Mouse (Mus musculus) embryonic facial prominence, embryonic 10.5 days (tissue): ENCODE data around the gene Tns1. TPM values are rescaled to one million over a fixed set of nuclear protein-coding genes. Genes with fewer than 3 reads are reported as not detected.
A peak's percentile ranks its signal among the peaks of the same experiment; 100 is the strongest.

Experiments used
- DNase-seq: peaks from one replicate; pipeline ENCODE4 v3.0.0-alpha.2; 2017; ENCODE audit warnings: low spot score
- H3K27ac ChIP-seq: fragments of 300-500 bp; sonication (generic); replicated peaks from 2 replicates; pipeline ENCODE4 v1.5.1; 2016; ENCODE audit warnings: mild to moderate bottlenecking
- H3K27me3 ChIP-seq: fragments of 300-500 bp; sonication (generic); replicated peaks from 2 replicates; pipeline ENCODE4 v1.6.1; 2016; ENCODE audit warnings: low read depth, mild to moderate bottlenecking; ENCODE audit not compliant: poor library complexity, severe bottlenecking
- H3K36me3 ChIP-seq: fragments of 300-500 bp; sonication (generic); replicated peaks from 2 replicates; pipeline ENCODE4 v1.6.1; 2016; ENCODE audit warnings: mild to moderate bottlenecking, moderate library complexity
- H3K4me1 ChIP-seq: fragments of 300-500 bp; sonication (generic); 2 replicates; pipeline ENCODE4 v1.6.1; 2016
- H3K4me3 ChIP-seq: fragments of 300-500 bp; sonication (generic); 2 replicates; pipeline ENCODE4 v1.5.1; 2016; ENCODE audit warnings: mild to moderate bottlenecking, moderate library complexity
- H3K9me3 ChIP-seq: fragments of 300-500 bp; sonication (generic); 2 replicates; pipeline ENCODE4 v1.6.1; 2016; ENCODE audit warnings: mild to moderate bottlenecking
- WGBS: fragments of 180-500 bp; shearing (Covaris S2); methylation state at CpG from one replicate; pipeline ENCODE4 v1.1.7; 2016; 5-methylcytosine and 5-hydroxymethylcytosine counted together
- polyA plus RNA-seq: library from polyadenylated mRNA; unstranded; fragments of >200 nt; fragmentation: Nextera tagmentation; extraction: Ambion mirVana; gene quantifications from 2 replicates; pipeline ENCODE4 v1.2.1, GENCODE M21; 2016

The Tns1 gene
- polyA plus RNA-seq, 1 experiment from 2014 or later: 27.4 TPM

GRCm38 (mm10) chr1:73946701-73947100 lies 177.5 kb downstream of the Tns1 start:
- 0 out of 2 replicates have a peak overlapping the region, but pooled peaks have one; percentile 3 for H3K27ac ChIP-seq
- H3K27me3 ChIP-seq: no peaks in the 10 kb centered on the region
- 76% methylated on average over 7 of the region's 7 CpGs for WGBS
- no peak overlapping the region for H3K4me3 ChIP-seq
- DNase-seq: no peak
- peaks cover 27% of the 10 kb centered on the region for H3K36me3 ChIP-seq
- H3K4me1 ChIP-seq: peaks cover 46% of the 10 kb centered on the region
- no peaks in the 10 kb centered on the region for H3K9me3 ChIP-seq

- 42% methylated on average over 3 of the region's 3 CpGs for WGBS
- peak overlapping the region; percentile 30; the same call in 1 of the 2 replicates for H3K27ac ChIP-seq
Measured at GRCm38 (mm10) chr1:73944393-73944792, 179.9 kb downstream of the Tns1 start.

DNA sequence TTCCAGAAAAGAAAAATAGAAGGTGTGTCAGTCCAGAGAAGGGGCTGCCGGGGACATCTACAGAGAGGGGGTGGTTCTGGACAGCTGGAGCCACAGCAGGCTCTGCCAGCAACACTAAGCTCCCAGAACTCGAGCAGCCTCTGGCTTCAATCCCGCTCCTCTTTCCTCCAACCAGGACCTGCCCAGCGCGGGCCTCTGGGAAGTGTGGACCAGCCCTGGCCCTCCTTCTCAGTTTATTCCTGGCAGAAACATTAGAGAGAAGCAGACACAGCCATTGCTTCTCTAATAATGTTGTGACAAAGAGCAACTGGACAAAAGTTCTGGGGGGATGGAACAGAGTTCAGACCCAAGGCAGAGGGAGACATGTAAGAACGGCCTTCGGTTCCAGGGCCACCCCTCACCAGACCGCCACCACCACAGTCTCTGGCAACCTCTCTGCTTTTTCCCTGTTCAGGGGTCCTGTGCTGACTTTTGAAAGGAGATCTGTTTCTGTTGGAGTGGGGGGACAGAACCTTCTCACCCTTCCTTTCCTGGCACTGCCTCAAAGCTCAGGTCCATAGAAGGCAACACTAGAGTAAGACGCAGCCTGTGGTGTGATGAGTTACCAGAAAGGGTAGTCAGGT lies 180.5 kb downstream of the Tns1 start:
- 85% methylated on average over 9 of the region's 9 CpGs for WGBS
- DNase-seq: no peak

More at GRCm38 (mm10) chr1:73944393-73944792, 179.9 kb downstream of the Tns1 start:
- H3K36me3 ChIP-seq: peaks cover 10% of the 10 kb centered on the region
- H3K9me3 ChIP-seq: no peaks in the 10 kb centered on the region
- H3K4me3 ChIP-seq: no peak overlapping the region
- no peak for DNase-seq
- H3K4me1 ChIP-seq: peaks cover 48% of the 10 kb centered on the region
- no peaks in the 10 kb centered on the region for H3K27me3 ChIP-seq

DNA sequence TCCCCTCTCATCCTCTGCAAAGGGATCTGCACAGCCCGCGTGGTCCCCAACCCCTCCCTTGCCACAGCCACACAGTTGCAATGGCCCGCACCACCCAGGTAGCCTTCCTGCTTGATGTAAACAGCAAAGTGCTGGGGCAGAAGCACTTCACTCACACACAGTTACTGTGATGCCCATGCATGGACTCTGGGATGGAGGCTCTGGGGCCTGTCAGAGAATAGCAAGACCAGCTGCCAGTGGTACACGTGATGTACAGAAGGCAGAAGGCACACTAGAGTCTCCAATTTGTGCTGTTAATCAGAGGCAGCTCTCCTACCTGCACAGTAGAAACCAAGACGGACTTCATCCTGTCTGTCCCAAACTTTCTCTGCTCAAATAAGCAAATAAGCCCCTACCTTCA lies 181.0 kb downstream of the Tns1 start:
- WGBS: 87% methylated on average over 5 of the region's 5 CpGs
- Histone ChIP-seq H3K4me1 (peaks cover 41% of the 10 kb centered on the region), H3K27ac (0 out of 2 replicates have a peak overlapping the region, but pooled peaks have one; percentile 31), H3K4me3 (no peak overlapping the region), H3K27me3 (no peaks in the 10 kb centered on the region), H3K9me3 (no peaks in the 10 kb centered on the region), H3K36me3 (peaks cover 10% of the 10 kb centered on the region)
- DNase-seq: no peak

More for the DNA sequence above, 180.5 kb downstream of the Tns1 start:
- H3K36me3 ChIP-seq: peaks cover 10% of the 10 kb centered on the region
- H3K9me3 ChIP-seq: no peaks in the 10 kb centered on the region
- H3K4me3 ChIP-seq: no peak overlapping the region
- peaks cover 45% of the 10 kb centered on the region for H3K4me1 ChIP-seq
- 0 out of 2 replicates have a peak overlapping the region, but pooled peaks have one; percentile 31 for H3K27ac ChIP-seq
- no peaks in the 10 kb centered on the region for H3K27me3 ChIP-seq

- H3K9me3 ChIP-seq: no peaks in the 10 kb centered on the region
- H3K4me1 ChIP-seq: peaks cover 45% of the 10 kb centered on the region
- no peak overlapping the region for H3K4me3 ChIP-seq
- DNase-seq: peak; percentile 43
- no peaks in the 10 kb centered on the region for H3K27me3 ChIP-seq
- peaks cover 12% of the 10 kb centered on the region for H3K36me3 ChIP-seq
- H3K27ac ChIP-seq: peak overlapping the region; percentile 66
- 45% methylated on average over 2 of the region's 2 CpGs for WGBS
Measured at GRCm38 (mm10) chr1:73942243-73942642, 182.0 kb downstream of the Tns1 start.

DNA sequence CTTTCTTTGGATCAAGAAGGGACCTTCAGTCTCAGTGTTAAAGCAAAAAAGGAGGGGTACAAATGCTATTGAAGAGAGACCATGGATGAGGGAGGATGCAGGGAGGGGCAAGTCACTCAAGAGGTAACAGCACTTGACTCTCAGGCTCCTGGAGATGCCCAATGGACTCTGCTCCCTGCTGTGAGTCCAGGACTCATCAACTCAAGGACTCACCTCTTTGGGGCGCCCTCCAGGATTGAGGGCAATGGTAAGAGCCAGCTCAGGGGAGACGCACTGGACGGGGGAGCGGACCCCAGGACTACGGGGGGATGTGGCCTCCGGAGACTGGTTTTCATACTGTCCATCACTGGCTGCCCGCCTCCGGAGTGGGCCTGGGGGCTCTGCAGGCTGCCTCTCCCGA lies 182.6 kb downstream of the Tns1 start:
- Histone ChIP-seq H3K4me3 (no peak overlapping the region), H3K4me1 (peaks cover 49% of the 10 kb centered on the region), H3K27me3 (no peaks in the 10 kb centered on the region), H3K9me3 (no peaks in the 10 kb centered on the region), H3K27ac (peak overlapping the region; percentile 66), H3K36me3 (peaks cover 17% of the 10 kb centered on the region)
- WGBS: 68% methylated on average over 9 of the region's 9 CpGs
- DNase-seq: no peak

GRCm38 (mm10) chr1:73940491-73941204 lies 183.6 kb downstream of the Tns1 start:
- no peak overlapping the region for H3K4me3 ChIP-seq
- H3K36me3 ChIP-seq: peaks cover 27% of the 10 kb centered on the region
- H3K27ac ChIP-seq: no peak overlapping the region
- 77% methylated on average over 9 of the region's 9 CpGs for WGBS
- H3K4me1 ChIP-seq: peaks cover 47% of the 10 kb centered on the region
- no peak for DNase-seq
- H3K9me3 ChIP-seq: no peaks in the 10 kb centered on the region
- no peaks in the 10 kb centered on the region for H3K27me3 ChIP-seq

DNA sequence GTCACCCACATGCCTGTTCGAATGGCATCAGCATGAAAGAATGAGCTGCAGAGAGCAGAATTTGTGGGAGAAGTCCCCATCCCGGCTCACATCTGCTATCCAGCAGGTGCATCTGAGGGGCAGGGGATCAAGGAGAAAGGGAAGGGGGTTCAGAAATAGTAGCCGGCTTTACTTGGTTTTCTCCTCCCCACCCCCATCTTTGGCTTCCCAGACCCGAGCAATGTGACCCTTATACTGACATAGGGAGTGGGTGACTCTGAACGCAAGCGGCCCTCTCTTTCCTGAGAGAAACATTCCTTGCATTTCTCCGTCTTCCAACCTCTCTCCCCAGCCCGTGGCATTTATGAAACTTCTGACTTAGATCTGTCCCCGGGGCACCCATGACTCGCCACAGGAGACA lies 185.7 kb downstream of the Tns1 start:
- Histone ChIP-seq H3K27me3 (no peaks in the 10 kb centered on the region), H3K27ac (no peak overlapping the region), H3K4me1 (peaks cover 34% of the 10 kb centered on the region), H3K4me3 (no peak overlapping the region), H3K9me3 (no peaks in the 10 kb centered on the region), H3K36me3 (peaks cover 41% of the 10 kb centered on the region)
- WGBS: 74% methylated on average over 10 of the region's 10 CpGs
- no peak for DNase-seq

DNA sequence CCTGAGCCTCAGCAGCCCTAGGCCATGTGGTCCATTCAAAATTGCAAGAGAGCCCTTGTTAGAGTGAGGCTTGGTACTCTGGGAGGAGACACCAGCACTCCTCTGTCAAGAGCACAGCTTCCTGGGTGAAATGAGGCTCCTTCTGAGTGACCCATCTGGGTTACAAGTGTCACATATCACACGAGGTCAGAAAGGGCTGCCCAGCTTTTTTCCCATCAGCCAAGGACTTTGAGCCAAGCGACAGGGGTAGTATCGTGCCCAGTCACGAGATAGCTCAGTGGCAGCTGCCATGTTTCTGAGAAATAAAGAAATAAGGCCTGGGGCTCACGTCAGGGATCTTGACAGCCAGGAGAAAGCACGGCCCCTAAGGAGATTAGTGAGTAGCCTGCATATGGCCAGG lies 186.4 kb downstream of the Tns1 start:
- DNase-seq: no peak
- WGBS: 72% methylated on average over 6 of the region's 6 CpGs
- H3K4me3 ChIP-seq: no peak overlapping the region
- no peaks in the 10 kb centered on the region for H3K27me3 ChIP-seq
- no peaks in the 10 kb centered on the region for H3K9me3 ChIP-seq
- H3K4me1 ChIP-seq: peaks cover 29% of the 10 kb centered on the region
- no peak overlapping the region; the same call in 1 of the 2 replicates for H3K27ac ChIP-seq
- H3K36me3 ChIP-seq: peaks cover 36% of the 10 kb centered on the region

- H3K36me3 ChIP-seq: peaks cover 31% of the 10 kb centered on the region
Measured at GRCm38 (mm10) chr1:73936537-73936936, 187.7 kb downstream of the Tns1 start.

DNA sequence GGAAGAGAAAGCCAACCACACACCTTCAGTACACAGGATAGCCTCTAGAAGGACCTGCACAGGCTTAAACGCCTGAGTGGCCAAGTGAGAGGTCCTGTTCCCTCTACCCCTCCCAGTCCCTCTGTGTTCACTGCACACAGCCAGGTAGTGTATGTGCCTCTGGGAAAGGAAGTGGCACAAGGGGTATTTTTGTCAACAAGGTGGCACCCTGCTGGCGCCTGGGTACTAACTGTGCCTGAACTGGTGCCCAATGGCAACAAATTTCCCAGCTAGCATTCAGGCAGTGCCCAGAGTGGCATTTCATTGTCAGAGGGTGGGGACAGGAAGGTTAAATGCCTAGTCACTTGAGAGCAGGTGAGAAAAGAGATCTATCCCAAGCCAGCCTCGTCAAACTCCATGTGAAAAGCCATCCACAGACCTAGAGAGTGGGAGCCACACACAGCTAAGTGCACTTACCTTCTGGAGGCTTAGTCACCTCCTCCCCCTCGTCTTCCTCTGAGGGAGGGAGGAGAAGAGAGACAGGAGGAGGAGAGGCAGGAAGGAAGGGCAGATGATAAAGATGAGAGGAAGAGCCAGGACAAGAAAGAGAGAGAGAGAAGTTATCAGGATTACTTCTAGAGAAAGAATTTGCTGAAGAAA lies 188.7 kb downstream of the Tns1 start:
- 57% methylated on average over 4 of the region's 4 CpGs for WGBS
- DNase-seq: no peak
- H3K4me1 ChIP-seq: peaks cover 26% of the 10 kb centered on the region

More at GRCm38 (mm10) chr1:73936537-73936936, 187.7 kb downstream of the Tns1 start:
- no peak for DNase-seq
- Histone ChIP-seq H3K27me3 (no peaks in the 10 kb centered on the region), H3K4me1 (peaks cover 22% of the 10 kb centered on the region), H3K4me3 (no peak overlapping the region), H3K27ac (no peak overlapping the region), H3K9me3 (no peaks in the 10 kb centered on the region)
- WGBS: 85% methylated on average over 3 of the region's 3 CpGs

DNA sequence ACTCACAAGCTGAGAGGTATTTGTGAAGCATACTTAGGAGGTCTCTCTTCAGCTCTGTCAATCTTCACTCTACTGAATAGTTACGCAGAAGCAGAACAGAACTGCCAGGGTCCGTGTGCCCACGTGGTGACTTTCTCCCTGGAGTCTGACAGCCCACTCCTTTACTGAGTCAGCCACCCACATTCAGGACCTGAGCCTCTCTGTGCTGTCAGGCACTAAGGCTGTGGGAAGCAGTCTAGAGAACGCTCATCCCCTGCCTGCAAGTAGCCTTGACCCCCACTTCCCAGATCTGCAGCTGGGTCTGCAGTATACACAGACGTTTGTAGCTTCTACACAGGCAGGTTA lies 191.1 kb downstream of the Tns1 start:
- H3K36me3 ChIP-seq: peaks cover 37% of the 10 kb centered on the region
- 84% methylated on average over 5 of the region's 5 CpGs for whole genome bisulfite sequencing
- peaks cover 44% of the 10 kb centered on the region for H3K4me1 ChIP-seq
- no peaks in the 10 kb centered on the region for H3K27me3 ChIP-seq
- DNase-seq: no peak
- no peak overlapping the region for H3K4me3 ChIP-seq
- no peak overlapping the region for H3K27ac ChIP-seq
- no peaks in the 10 kb centered on the region for H3K9me3 ChIP-seq

More for the DNA sequence above, 188.7 kb downstream of the Tns1 start:
- Histone ChIP-seq H3K4me3 (no peak overlapping the region), H3K36me3 (peaks cover 35% of the 10 kb centered on the region), H3K27ac (no peak overlapping the region), H3K9me3 (no peaks in the 10 kb centered on the region), H3K27me3 (no peaks in the 10 kb centered on the region)
